In the genomic region with DNA sequence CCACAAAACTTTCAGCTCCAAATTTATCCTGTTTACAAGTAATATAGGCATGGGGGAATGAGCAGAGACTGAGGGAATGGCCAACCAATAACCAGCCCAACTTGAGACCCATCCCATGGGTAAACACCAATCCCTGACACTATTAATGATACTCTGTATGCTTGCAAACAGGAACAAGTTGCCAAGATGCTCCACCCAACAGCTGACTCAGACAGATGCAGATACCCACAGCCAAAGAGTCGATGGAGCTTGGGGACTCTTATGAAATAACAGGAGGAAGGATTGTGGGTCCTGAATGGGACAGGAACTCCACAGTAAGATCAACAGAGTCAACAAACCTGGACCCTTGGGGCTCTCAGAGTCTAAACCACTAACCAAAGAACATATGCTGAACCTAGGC, we compare ENCODE assay signal across 14 mouse cellular contexts. TPM values are rescaled to one million over a fixed set of nuclear protein-coding genes. Genes with fewer than 3 reads are reported as not detected.
"Had no signal": no experiment of that assay in that cellular context is flagged by ENCODE, and none has a peak within 500 bp of the region (broad histone marks: within the 10 kb centered on the region; RNA-seq: fewer than 3 reads in every experiment).

No protein-coding gene starts in this region.

- H3K4me2 ChIP-seq: limb, embryonic 13.5 days; neural tube, embryonic 15.5 days had no signal

- H3K36me3 ChIP-seq: neural tube, embryonic 15.5 days had no signal

- H3K27me3 ChIP-seq: limb, embryonic 13.5 days; neural tube, embryonic 15.5 days had no signal

- H3K27ac ChIP-seq: limb, embryonic 13.5 days; liver, embryonic 14.5 days; neural tube, embryonic 15.5 days had no signal

- DNase-seq: kidney, adult 11 months; kidney, postnatal 10 days; left cerebral cortex, postnatal 4 days; lung, adult 18-20 months; midbrain, embryonic 14.5 days; right cerebral cortex, adult 18-20 months; right cerebral cortex, postnatal 25 days; spleen, adult 18-20 months; thymus, postnatal 36 days had no signal

- H3K9ac ChIP-seq: limb, embryonic 13.5 days; liver, embryonic 14.5 days; neural tube, embryonic 15.5 days had no signal

- H3K9me3 ChIP-seq: neural tube, embryonic 15.5 days had no signal

- H3K4me3 ChIP-seq: limb, embryonic 13.5 days; myocyte; neural tube, embryonic 15.5 days had no signal

RNA-seq across cellular contexts. Expression of gene Oit3, which starts 47.8 kb away (rescaled TPM):
- total RNA-seq: megakaryocyte-erythroid progenitor cell, adult 5-6 weeks had no signal
